Mouse (Mus musculus): ENCODE data around the gene Pmpca. TPM values are rescaled to one million over a fixed set of nuclear protein-coding genes. Genes with fewer than 3 reads are reported as not detected.

Pmpca gene
- polyA plus RNA-seq, 1 experiment from 2014 or later: 113 TPM

GRCm38 (mm10) chr2:26410091-26410490 is 21.0 kb downstream of the Pmpca start:
- H3K36me3 ChIP-seq: peaks cover 59% of the 10 kb centered on the region
- no peak for ATAC-seq (ENCODE audit: low FRiP score, low read depth)
- H3K4me2 ChIP-seq (replicated peaks): no peak overlapping the region
- WGBS: 80% methylated on average over 5 of the region's 5 CpGs
- H3K9ac ChIP-seq: no peak overlapping the region
- H3K9me3 ChIP-seq: no peaks in the 10 kb centered on the region
- peaks cover 32% of the 10 kb centered on the region for H3K4me1 ChIP-seq
- H3K4me3 ChIP-seq: no peak overlapping the region
- no peaks in the 10 kb centered on the region for H3K27me3 ChIP-seq (replicated peaks)
- H3K27ac ChIP-seq: no peak overlapping the region

GRCm38 (mm10) chr2:26410931-26411411 is 21.8 kb downstream of the Pmpca start:
- no peak for ATAC-seq (ENCODE audit: low FRiP score, low read depth)
- WGBS: 84% methylated on average over 4 of the region's 5 CpGs
- Histone ChIP-seq H3K27ac (no peak overlapping the region), H3K4me1 (peaks cover 25% of the 10 kb centered on the region), H3K27me3 (replicated peaks) (no peaks in the 10 kb centered on the region), H3K4me2 (replicated peaks) (no peak overlapping the region), H3K9ac (no peak overlapping the region), H3K9me3 (no peaks in the 10 kb centered on the region), H3K36me3 (peaks cover 68% of the 10 kb centered on the region), H3K4me3 (no peak overlapping the region)

- H3K4me2 ChIP-seq (replicated peaks): no peak overlapping the region
- H3K4me1 ChIP-seq: no peaks in the 10 kb centered on the region
- no peak overlapping the region for H3K27ac ChIP-seq
- H3K27me3 ChIP-seq (replicated peaks): no peaks in the 10 kb centered on the region
- peaks cover 94% of the 10 kb centered on the region for H3K36me3 ChIP-seq
- ATAC-seq (ENCODE audit: low FRiP score, low read depth): no peak
- H3K9ac ChIP-seq: no peak overlapping the region
- no peaks in the 10 kb centered on the region for H3K9me3 ChIP-seq
- no peak overlapping the region for H3K4me3 ChIP-seq
Measured at GRCm38 (mm10) chr2:26417066-26417465, 27.9 kb downstream of the Pmpca start.

- Histone ChIP-seq H3K4me3 (no peak overlapping the region), H3K4me1 (no peaks in the 10 kb centered on the region), H3K9me3 (no peaks in the 10 kb centered on the region), H3K36me3 (peaks cover 95% of the 10 kb centered on the region), H3K27me3 (replicated peaks) (no peaks in the 10 kb centered on the region), H3K4me2 (replicated peaks) (no peak overlapping the region), H3K9ac (no peak overlapping the region), H3K27ac (no peak overlapping the region)
- no peak for ATAC-seq (ENCODE audit: low FRiP score, low read depth)
- WGBS: 87% methylated on average over 1 of the region's 1 CpGs
Measured at GRCm38 (mm10) chr2:26418120-26418519, 29.0 kb downstream of the Pmpca start.

GRCm38 (mm10) chr2:26421969-26422368 is 32.8 kb downstream of the Pmpca start:
- Histone ChIP-seq H3K4me2 (replicated peaks) (no peak overlapping the region), H3K9me3 (no peaks in the 10 kb centered on the region), H3K27ac (no peak overlapping the region), H3K4me1 (no peaks in the 10 kb centered on the region), H3K4me3 (no peak overlapping the region), H3K27me3 (replicated peaks) (no peaks in the 10 kb centered on the region), H3K9ac (no peak overlapping the region), H3K36me3 (peaks cover 94% of the 10 kb centered on the region)
- 95% methylated on average over 2 of the region's 2 CpGs for WGBS
- no peak for ATAC-seq (ENCODE audit: low FRiP score, low read depth)

GRCm38 (mm10) chr2:26423086-26423485 is 33.9 kb downstream of the Pmpca start:
- H3K4me3 ChIP-seq: no peak overlapping the region
- no peak for ATAC-seq (ENCODE audit: low FRiP score, low read depth)
- no peaks in the 10 kb centered on the region for H3K4me1 ChIP-seq
- H3K9me3 ChIP-seq: no peaks in the 10 kb centered on the region
- WGBS: 100% methylated on average over 1 of the region's 1 CpGs
- peaks cover 95% of the 10 kb centered on the region for H3K36me3 ChIP-seq
- H3K27me3 ChIP-seq (replicated peaks): no peaks in the 10 kb centered on the region
- H3K9ac ChIP-seq: no peak overlapping the region
- no peak overlapping the region for H3K4me2 ChIP-seq (replicated peaks)
- no peak overlapping the region for H3K27ac ChIP-seq

- no peak for ATAC-seq (ENCODE audit: low FRiP score, low read depth)
- H3K27ac ChIP-seq: no peak overlapping the region
- H3K4me2 ChIP-seq (replicated peaks): no peak overlapping the region
- H3K4me1 ChIP-seq: no peaks in the 10 kb centered on the region
- H3K27me3 ChIP-seq (replicated peaks): no peaks in the 10 kb centered on the region
- H3K36me3 ChIP-seq: peaks cover 96% of the 10 kb centered on the region
- H3K9me3 ChIP-seq: no peaks in the 10 kb centered on the region
- WGBS: 92% methylated on average over 2 of the region's 2 CpGs
- no peak overlapping the region for H3K4me3 ChIP-seq
- no peak overlapping the region for H3K9ac ChIP-seq
Measured at GRCm38 (mm10) chr2:26424541-26424940, 35.4 kb downstream of the Pmpca start.

GRCm38 (mm10) chr2:26429851-26430250 is 40.7 kb downstream of the Pmpca start:
- Histone ChIP-seq H3K4me1 (0 out of 2 replicates have a peak, but pooled peaks cover 3% of the 10 kb centered on the region), H3K27ac (no peak overlapping the region), H3K4me2 (replicated peaks) (no peak overlapping the region), H3K27me3 (replicated peaks) (no peaks in the 10 kb centered on the region), H3K9ac (0 out of 2 replicates have a peak overlapping the region, but pooled peaks have one; percentile 10), H3K4me3 (no peak overlapping the region), H3K36me3 (peaks cover 93% of the 10 kb centered on the region), H3K9me3 (no peaks in the 10 kb centered on the region)
- ATAC-seq (ENCODE audit: low FRiP score, low read depth): no peak
- WGBS: 88% methylated on average over 5 of the region's 5 CpGs

- H3K9me3 ChIP-seq: no peaks in the 10 kb centered on the region
- H3K4me2 ChIP-seq (replicated peaks): no peak overlapping the region
- no peak overlapping the region for H3K4me3 ChIP-seq
- H3K9ac ChIP-seq: no peak overlapping the region
- peaks cover 85% of the 10 kb centered on the region for H3K36me3 ChIP-seq
- WGBS: 93% methylated on average over 7 of the region's 7 CpGs
- ATAC-seq (ENCODE audit: low FRiP score, low read depth): no peak
- 0 out of 2 replicates have a peak, but pooled peaks cover 9% of the 10 kb centered on the region for H3K4me1 ChIP-seq
- H3K27ac ChIP-seq: no peak overlapping the region
- H3K27me3 ChIP-seq (replicated peaks): no peaks in the 10 kb centered on the region
Measured at GRCm38 (mm10) chr2:26434791-26435572, 45.8 kb downstream of the Pmpca start.

GRCm38 (mm10) chr2:26437221-26437620 is 48.1 kb downstream of the Pmpca start:
- no peak overlapping the region for H3K4me3 ChIP-seq
- no peak for ATAC-seq (ENCODE audit: low FRiP score, low read depth)
- H3K36me3 ChIP-seq: peaks cover 86% of the 10 kb centered on the region
- no peak overlapping the region for H3K4me2 ChIP-seq (replicated peaks)
- H3K4me1 ChIP-seq: 0 out of 2 replicates have a peak, but pooled peaks cover 9% of the 10 kb centered on the region
- H3K27ac ChIP-seq: no peak overlapping the region
- H3K9me3 ChIP-seq: no peaks in the 10 kb centered on the region
- H3K27me3 ChIP-seq (replicated peaks): no peaks in the 10 kb centered on the region
- WGBS: 84% methylated on average over 4 of the region's 4 CpGs
- 0 out of 2 replicates have a peak overlapping the region, but pooled peaks have one; percentile 29 for H3K9ac ChIP-seq

GRCm38 (mm10) chr2:26438373-26438772 is 49.2 kb downstream of the Pmpca start:
- H3K27ac ChIP-seq: no peak overlapping the region
- peaks cover 11% of the 10 kb centered on the region for H3K4me1 ChIP-seq
- no peak overlapping the region for H3K4me2 ChIP-seq (replicated peaks)
- no peaks in the 10 kb centered on the region for H3K9me3 ChIP-seq
- H3K27me3 ChIP-seq (replicated peaks): no peaks in the 10 kb centered on the region
- H3K4me3 ChIP-seq: no peak overlapping the region
- H3K36me3 ChIP-seq: peaks cover 74% of the 10 kb centered on the region
- 92% methylated on average over 7 of the region's 7 CpGs for WGBS
- no peak overlapping the region for H3K9ac ChIP-seq
- ATAC-seq (ENCODE audit: low FRiP score, low read depth): no peak

GRCm38 (mm10) chr2:26439671-26440070 is 50.5 kb downstream of the Pmpca start:
- WGBS: 94% methylated on average over 6 of the region's 6 CpGs
- H3K27me3 ChIP-seq (replicated peaks): no peaks in the 10 kb centered on the region
- no peak for ATAC-seq (ENCODE audit: low FRiP score, low read depth)
- peaks cover 18% of the 10 kb centered on the region for H3K4me1 ChIP-seq
- H3K4me3 ChIP-seq: no peak overlapping the region
- H3K9ac ChIP-seq: no peak overlapping the region
- H3K9me3 ChIP-seq: no peaks in the 10 kb centered on the region
- peaks cover 64% of the 10 kb centered on the region for H3K36me3 ChIP-seq
- H3K27ac ChIP-seq: no peak overlapping the region
- H3K4me2 ChIP-seq (replicated peaks): no peak overlapping the region

GRCm38 (mm10) chr2:26441261-26441660 is 52.1 kb downstream of the Pmpca start:
- WGBS: 97% methylated on average over 4 of the region's 4 CpGs
- no peak overlapping the region for H3K4me3 ChIP-seq
- no peak for ATAC-seq (ENCODE audit: low FRiP score, low read depth)
- no peaks in the 10 kb centered on the region for H3K27me3 ChIP-seq (replicated peaks)
- peaks cover 22% of the 10 kb centered on the region for H3K4me1 ChIP-seq
- H3K9me3 ChIP-seq: no peaks in the 10 kb centered on the region
- H3K27ac ChIP-seq: no peak overlapping the region
- peaks cover 49% of the 10 kb centered on the region for H3K36me3 ChIP-seq
- no peak overlapping the region for H3K9ac ChIP-seq
- no peak overlapping the region for H3K4me2 ChIP-seq (replicated peaks)

All from neural tube, embryonic 12.5 days (tissue).